Mouse (Mus musculus): ENCODE data around the gene Nbr1. TPM values are rescaled to one million over a fixed set of nuclear protein-coding genes. Genes with fewer than 3 reads are reported as not detected.

Gene Nbr1
- polyA plus RNA-seq, 1 experiment from 2014 or later = 103 TPM

Other genes starting within 250 kb of the Nbr1 start
- 183 and 186 TPM in 2 replicates for gene Becn1, start 249.9 kb upstream of the Nbr1 start, polyA plus RNA-seq (2015; fragmentation: Nextera tagmentation; extraction: Ambion mirVana)
- 115 and 120 TPM in 2 replicates for gene Psme3, start 235.9 kb upstream of the Nbr1 start, polyA plus RNA-seq (2015; fragmentation: Nextera tagmentation; extraction: Ambion mirVana)
- gene Aoc2, start 227.1 kb upstream of the Nbr1 start, polyA plus RNA-seq (2015; fragmentation: Nextera tagmentation; extraction: Ambion mirVana) = 2.2 and 2.9 TPM in 2 replicates
- 0.06 TPM in 1 of 2 replicates, not detected in the other for gene Aoc3, start 221.5 kb upstream of the Nbr1 start, polyA plus RNA-seq (2015; fragmentation: Nextera tagmentation; extraction: Ambion mirVana)
- gene G6pc, start 184.6 kb upstream of the Nbr1 start, polyA plus RNA-seq (2015; fragmentation: Nextera tagmentation; extraction: Ambion mirVana) = not detected in 2 replicates
- 103 and 108 TPM in 2 replicates for gene Aarsd1, start 134.5 kb upstream of the Nbr1 start, polyA plus RNA-seq (2015; fragmentation: Nextera tagmentation; extraction: Ambion mirVana)
- 8.3 and 8.7 TPM in 2 replicates for gene Gm27029, start 127.4 kb upstream of the Nbr1 start, polyA plus RNA-seq (2015; fragmentation: Nextera tagmentation; extraction: Ambion mirVana)
- 31.7 and 34.9 TPM in 2 replicates for gene Rundc1, start 127.1 kb upstream of the Nbr1 start, polyA plus RNA-seq (2015; fragmentation: Nextera tagmentation; extraction: Ambion mirVana)
- 1.7 and 2.0 TPM in 2 replicates for gene Ptges3l, start 126.8 kb upstream of the Nbr1 start, polyA plus RNA-seq (2015; fragmentation: Nextera tagmentation; extraction: Ambion mirVana)
- gene Rpl27, start 109.9 kb upstream of the Nbr1 start, polyA plus RNA-seq (2015; fragmentation: Nextera tagmentation; extraction: Ambion mirVana) = 197 and 212 TPM in 2 replicates
- 3.9 and 4.0 TPM in 2 replicates for gene Ifi35, start 103.7 kb upstream of the Nbr1 start, polyA plus RNA-seq (2015; fragmentation: Nextera tagmentation; extraction: Ambion mirVana)
- gene Rnd2, start 87.2 kb upstream of the Nbr1 start, polyA plus RNA-seq (2015; fragmentation: Nextera tagmentation; extraction: Ambion mirVana) = 68.3 and 77.4 TPM in 2 replicates
- gene Vat1, start 85.9 kb upstream of the Nbr1 start, polyA plus RNA-seq (2015; fragmentation: Nextera tagmentation; extraction: Ambion mirVana) = 128 and 133 TPM in 2 replicates
- 1.5 and 2.8 TPM in 2 replicates for gene Brca1, start 194 bp upstream of the Nbr1 start, polyA plus RNA-seq (2015; fragmentation: Nextera tagmentation; extraction: Ambion mirVana)
- gene Tmem106a, start 30.1 kb downstream of the Nbr1 start, polyA plus RNA-seq (2015; fragmentation: Nextera tagmentation; extraction: Ambion mirVana) = 3.1 and 4.5 TPM in 2 replicates
- not detected in 2 replicates for gene Gm11634, start 47.1 kb downstream of the Nbr1 start, polyA plus RNA-seq (2015; fragmentation: Nextera tagmentation; extraction: Ambion mirVana)
- 11.1 and 13.2 TPM in 2 replicates for gene Rdm1, start 75.0 kb downstream of the Nbr1 start, polyA plus RNA-seq (2015; fragmentation: Nextera tagmentation; extraction: Ambion mirVana)
- 5.0 and 7.8 TPM in 2 replicates for gene Arl4d, start 113.4 kb downstream of the Nbr1 start, polyA plus RNA-seq (2015; fragmentation: Nextera tagmentation; extraction: Ambion mirVana)
- gene Dhx8, start 180.8 kb downstream of the Nbr1 start, polyA plus RNA-seq (2015; fragmentation: Nextera tagmentation; extraction: Ambion mirVana) = 31.1 and 33.9 TPM in 2 replicates
- 5.9 and 7.5 TPM in 2 replicates for gene Etv4, start 233.2 kb downstream of the Nbr1 start, polyA plus RNA-seq (2015; fragmentation: Nextera tagmentation; extraction: Ambion mirVana)